Mouse (Mus musculus): ENCODE measurements around the gene Gm609.
"Not testable (repeated sequence)": the region's sequence is repeated elsewhere in the genome, so short reads cannot be mapped to it uniquely, and the experiment has no call there.

The Gm609 gene

DNA sequence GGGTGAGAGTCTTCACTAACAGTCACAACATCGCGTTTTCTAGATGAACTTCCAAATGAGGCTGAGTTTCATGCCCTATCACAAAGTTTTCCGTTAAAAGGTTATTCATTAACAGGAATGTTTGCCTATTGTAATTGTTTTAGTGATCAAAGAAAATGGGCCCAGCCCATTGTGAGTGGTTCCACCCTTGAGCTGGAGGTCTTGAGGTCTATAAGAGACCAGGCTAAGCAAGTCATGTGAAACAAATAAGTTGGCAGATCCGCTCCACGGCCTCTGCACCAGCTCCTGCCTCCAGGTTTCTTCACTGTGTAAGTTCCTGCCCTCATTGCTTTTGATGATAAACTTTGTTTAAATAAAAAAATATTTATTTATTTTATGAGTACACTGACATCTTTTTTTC is at the start of gene Gm609:
Gene Gm609 (minus strand): TSS at position 43 of the 400 bp plus-strand sequence.
- DNase-seq, result peak in 1 of 2 experiments; percentile 7

DNA sequence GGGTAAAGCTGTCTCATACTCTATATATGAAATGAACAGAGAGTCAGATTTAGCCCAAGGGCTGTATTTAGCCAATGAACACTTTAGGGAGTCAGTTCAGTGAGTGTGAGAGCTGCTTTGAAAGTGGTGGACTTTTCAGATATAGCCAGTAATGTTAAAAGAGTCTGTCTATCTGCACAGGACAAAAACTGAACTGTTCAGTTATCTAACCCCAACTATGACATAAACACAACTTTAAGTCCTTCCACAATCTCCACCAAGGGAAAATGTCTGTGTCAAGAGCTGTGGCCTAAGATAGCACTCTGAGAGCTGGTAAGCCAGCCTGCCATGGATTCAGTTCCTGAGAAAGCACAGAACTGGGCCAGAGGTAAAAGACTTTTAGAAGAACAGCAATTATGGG is 49.3 kb upstream of the Gm609 start:
- DNase-seq, result no peak

DNA sequence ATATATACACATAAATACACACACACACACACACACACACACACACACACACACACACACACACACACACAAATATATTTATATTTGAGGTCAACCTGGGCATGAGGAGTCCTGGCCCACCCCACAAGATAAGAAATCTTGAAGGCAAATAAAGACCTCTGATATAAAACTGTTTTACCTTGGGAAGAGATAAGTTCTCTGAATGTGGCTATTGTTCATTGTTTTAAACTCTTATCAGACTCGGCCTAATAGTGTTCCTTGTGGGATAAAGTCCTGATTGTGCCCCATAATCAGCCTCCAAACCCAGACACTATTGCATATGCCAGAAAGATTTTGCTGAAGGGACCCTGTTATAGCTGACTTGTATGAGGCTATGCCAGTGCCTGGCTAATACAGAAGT is 45.6 kb upstream of the Gm609 start:
- not testable (repeated sequence) for DNase-seq

DNA sequence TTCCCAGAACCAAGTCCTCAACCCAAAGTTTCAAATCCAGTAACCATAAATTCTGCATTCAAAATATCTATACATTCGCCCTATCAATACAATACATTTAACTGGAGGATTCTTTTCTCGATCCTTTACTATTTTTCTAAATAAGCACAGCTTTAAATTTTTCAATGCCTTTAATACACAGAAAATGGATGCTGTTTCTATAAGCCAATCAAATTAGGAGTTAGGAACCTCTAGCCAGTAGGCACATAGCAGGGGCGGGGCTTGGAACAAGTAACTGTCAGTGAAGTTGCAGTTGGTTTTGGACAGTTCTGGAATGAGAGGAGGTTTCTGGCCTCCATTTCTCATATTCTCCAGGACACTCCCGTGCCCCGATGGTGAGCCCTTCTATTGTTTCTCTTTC is 42.2 kb upstream of the Gm609 start, which contains the start of gene Slc9c1:
Gene Slc9c1 (plus strand): TSS at position 301 of the 400 bp plus-strand sequence.
- DNase-seq, result no peak

DNA sequence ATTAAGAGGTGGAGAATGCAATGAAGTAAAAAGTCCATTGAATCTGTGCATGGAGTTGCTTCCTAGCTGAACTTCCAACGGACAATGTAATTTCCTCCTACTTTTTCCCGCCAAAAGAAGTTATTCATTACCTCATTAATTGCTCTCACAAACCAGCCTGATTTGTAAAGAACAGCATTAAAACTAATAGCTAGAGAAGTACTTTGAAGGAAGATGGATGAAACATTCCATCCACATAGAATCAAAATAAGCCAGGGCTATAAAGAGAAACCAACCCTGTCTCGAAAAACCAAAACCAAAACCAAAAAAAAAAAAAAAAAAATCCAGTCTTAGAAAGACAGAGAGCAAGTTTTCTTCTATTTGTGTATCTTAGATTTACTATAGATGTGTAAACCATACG is 39.2 kb upstream of the Gm609 start, which contains the start of gene Gm17783:
Gene Gm17783 (minus strand): TSS at position 101 of the 400 bp plus-strand sequence.
- no peak for DNase-seq

DNA sequence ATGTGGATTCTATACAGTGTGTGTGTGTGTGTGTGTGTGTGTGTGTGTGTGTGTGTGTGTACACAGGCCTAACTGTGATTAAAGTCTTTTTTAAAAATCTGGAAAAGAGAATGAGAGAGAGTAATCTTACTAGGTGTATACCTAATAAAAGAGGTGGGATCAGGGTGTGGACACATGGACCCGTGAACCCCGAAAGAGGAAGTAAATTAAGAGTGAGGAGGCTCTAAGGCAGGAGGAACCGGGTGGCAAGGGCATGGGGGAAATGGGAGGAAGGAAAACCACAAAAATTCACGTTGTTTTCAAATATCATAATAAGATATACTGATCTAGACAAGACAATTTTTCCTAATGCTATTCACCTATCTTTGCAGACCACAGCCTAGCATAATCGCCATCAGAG is 32.8 kb upstream of the Gm609 start:
- no peak for DNase-seq

DNA sequence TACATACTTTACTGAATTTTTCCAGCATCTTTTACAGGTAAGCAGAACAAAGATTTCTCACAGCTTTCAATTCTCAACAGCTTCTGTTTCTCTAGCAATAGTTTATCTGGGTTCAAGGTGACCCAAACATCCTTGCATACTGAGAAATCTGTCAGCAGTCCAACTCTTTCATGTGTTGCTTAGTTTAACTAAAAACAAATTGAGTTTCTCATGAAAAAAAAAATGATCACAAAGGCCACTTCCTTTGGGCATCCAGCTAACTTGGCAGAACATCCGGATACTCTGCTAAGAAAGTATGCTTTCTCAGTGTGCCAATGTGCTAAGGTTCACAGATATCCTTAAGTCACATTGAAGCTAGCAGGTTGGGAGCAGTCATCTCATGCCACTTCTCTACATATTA is 2.6 kb upstream of the Gm609 start:
- DNase-seq, result peak; percentile 11 to 39

DNA sequence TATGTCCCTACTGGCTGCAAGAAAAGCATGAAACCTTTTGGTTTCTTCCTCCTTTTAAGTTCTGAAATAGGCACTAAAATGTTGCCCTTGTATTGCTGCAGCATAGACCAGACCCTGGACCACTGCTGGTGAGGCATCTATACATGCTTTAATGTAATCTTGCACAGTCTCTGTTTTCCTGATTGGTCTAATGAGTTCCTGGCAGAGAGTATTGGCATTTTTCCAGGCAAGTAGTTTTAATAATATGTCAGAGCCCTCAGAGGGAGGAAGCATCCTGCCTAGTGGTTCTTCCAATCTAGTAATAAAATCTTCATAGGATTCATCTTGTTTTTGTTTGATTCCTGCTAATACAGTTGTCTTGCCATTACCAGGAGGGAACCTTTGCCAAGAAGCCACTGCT is 15.8 kb downstream of the Gm609 start:
- DNase-seq, result no peak

DNA sequence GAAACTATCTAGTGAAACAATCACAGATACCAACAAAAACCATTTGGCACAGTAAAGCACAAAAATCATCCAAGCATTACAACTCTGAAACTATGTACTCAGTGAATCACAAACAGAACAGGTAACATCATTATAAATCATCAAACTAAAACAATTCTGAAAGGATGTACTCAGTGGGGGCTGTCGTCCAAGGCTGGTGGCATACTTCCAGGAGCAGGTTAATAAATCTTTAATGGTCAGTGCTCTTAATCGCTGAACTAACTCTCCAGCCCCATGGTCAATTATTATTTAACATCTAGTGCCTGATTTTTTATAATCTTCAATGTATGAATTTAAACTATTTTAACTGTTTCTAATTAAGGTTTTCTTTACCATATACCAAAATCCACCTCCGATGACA is 20.9 kb downstream of the Gm609 start:
- DNase-seq, result peak; percentile 27 to 78

DNA sequence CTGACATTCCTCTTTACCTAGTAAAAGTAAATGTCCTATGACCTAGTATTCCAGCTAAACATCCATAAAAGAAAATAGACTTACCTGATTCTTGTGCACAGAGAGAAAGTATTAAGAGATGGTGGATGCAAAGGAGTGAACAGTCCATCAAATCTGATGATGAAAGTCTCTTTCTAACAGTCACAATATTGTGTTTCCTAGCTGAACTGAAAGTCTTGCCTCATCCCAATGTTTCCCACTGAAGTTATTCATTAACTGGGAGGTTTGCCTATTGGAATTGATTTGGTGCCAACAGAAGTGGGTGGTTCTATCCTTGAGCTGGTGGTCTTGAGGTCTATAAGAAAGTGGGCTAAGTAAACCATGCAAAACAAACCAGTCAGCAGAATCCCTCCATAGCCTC is 38.0 kb downstream of the Gm609 start:
- no peak for DNase-seq

DNA sequence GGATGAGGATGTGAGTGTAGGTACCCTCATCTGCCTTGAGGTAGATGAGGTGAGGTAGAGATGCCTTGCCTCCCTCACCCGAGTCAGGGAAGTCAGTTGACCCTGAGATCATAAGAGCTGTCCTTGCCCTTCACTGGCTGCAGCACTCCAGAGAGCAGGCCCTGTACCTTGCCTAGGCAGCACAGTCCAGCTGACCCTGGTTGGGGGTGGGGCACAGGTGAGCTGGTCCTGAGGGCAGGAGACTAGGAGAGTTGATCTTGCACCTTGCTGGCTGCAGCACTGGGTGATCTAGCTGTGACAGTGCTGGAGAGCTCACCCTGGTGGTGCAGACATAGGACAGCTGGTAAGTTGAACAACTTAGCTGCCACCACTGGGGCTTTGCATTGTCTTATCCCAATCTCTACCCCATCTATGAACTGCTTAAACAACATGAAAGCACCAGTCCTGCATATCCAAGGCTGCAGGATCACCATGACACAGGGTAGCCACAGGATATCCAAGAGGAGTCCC is 55.5 kb downstream of the Gm609 start:
- DNase-seq, result no peak

DNA sequence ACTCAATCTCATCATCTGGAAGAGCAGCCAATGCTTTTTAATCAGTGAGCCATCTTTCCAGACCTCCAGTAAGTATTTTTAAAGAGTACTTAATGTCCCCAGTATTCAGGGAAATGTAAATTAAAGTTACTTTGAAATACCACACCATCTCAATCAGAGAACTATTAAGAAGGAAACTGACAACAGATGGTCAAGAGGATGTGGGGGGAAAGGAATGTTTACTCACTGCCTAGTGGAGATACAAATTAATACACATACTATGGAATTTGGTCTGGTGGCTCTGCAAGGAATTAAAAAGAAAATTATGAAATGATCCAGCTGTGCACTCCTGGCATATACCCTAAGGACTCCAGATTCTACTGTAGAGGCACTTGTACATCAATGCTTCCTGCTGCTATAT is 57.2 kb downstream of the Gm609 start:
- DNase-seq, result no peak

DNA sequence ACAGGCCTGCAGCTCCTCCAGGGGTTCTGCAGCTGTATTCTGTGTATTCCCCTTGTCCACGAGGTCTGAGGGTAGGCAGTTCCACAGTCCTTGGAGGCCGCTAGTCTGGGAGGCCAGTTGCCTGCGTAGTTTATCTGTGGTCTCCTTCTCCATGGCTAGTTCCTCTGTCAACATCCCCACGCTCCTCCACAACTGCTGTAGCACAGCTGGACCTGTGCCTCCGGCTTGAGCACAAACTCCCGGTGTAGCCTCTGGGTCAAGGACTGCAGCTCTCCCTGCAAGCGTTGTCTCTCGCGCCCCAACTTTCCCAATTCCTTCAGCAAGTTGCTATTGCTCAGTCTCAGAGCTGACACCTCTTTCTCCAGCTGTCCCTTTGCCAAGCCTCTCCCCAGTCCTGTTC is 65.1 kb downstream of the Gm609 start:
- no peak for DNase-seq

DNA sequence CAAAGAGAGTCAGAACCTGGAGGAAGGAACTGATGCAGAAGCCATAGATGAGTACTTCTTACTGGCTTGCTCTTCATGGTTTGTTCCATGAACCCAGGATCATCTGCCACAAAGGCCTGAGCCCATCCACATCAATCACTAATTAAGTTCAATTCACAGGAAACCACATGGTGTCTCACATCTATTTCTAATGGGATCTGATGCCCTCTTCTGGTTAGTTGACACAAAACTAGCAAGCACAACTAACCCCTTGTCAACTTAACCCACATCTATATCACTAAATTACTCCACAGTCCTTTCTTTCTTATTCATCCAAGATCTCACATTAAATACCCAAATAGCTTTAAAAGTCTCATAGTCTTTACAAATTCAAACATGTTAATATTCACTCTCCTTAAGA is 79.3 kb downstream of the Gm609 start:
- DNase-seq, result no peak

DNA sequence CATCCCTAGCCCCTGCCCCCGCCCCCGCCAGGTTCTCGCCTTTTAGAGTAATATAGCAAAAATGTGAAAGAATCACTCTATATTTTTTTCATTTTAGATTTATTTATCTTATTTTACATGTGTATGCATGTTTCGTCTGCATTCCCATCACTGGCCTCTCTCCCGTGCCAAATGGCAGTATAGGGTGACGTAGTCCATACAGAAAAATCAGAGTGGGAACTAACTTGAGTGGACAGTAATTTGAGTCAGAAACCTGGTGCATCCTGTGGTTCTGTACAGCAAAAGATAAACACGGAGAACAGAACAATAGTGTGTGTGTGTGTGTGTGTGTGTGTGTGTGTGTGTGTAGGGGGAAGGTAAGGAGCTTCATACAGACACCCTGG is 83.7 kb downstream of the Gm609 start:
- not testable (repeated sequence) for DNase-seq

DNA sequence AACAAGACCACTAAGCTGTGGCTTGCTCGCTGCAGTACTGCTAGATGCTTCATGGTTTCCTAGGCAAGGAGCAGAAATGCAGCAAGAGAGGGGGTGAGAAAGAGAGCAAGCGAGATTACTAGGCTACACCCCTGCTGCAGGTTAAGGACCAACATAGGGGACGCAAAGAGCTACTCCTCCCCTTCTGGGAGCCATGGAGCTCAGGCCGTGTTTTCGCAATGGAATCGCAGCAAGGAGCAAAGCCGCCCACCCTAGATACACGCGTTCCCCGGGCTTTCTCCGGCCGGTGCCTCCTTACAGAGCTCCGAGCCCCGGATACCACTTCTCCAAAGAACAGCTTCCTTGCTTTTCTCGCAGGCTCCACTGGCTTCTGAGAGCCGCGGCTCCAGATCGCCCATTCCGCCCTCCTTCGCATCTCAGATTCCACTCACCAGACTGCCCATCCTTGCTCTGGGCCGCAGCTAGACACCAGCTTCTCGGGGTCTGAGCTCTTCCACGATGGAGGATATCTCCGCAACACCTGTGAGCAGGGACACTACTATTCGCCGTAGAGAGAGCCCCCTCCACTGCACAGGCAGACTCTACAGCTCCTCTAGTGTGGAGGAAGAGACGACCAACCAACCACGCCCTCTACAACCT is 84.2 kb downstream of the Gm609 start, which contains the start of gene Cd200:
Gene Cd200 (minus strand): TSS at position 629 of the 639 bp plus-strand sequence.
- peak; percentile 33 to 45 for DNase-seq

DNA sequence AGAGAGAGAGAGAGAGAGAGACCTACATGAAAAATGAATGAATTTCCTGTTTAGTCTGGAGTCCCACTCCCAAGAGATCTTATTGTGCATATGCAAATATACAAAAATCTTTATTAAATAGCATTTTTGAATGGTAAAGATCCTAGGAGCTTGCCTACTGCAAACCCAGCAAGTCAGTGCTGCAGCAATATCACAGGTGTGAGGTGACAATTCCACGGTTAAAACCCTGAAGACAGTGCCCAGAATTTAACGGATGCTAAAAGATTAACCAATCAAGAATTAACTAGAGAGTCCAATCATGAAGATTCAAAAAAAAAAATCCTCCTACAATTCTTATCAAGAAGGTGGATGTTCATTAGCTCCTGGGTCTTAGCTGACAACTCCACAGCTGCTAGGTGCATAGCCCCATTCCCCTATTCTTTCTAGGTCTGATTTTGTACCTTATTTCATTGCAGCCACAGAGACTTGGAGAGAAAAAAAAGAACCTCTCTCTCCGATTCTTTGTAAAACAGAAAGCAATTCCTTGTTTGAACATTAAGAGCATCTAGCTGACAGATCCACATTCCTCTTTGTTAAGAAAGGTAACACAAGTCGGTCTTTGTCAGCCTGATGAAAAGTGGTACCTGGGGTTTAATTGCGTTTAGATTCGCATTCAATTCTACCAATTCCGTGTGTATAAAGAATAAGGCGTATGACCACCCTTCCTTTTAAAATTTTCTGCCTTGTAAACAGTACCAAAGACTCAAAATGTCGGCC is 84.9 kb downstream of the Gm609 start:
- DNase-seq, result no peak

DNA sequence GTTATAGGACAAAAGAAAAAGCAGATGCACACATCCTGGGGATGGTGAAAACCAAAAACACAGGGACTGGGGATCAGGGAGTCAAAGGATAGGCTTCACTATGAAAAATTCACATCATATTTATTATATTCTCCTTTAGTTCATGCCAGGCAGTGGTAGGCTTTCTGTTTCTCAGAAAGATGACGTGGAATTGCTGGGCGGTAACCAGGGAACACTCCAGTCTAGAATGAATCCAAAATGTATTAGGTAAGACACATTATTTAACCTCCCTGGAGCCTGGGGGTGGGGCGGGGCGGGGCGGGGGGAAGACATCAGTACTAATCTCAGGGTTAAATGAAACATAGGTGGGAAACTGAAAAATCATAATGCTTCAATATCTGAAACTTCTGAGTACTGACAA is 85.7 kb downstream of the Gm609 start:
- DNase-seq, result no peak

DNA sequence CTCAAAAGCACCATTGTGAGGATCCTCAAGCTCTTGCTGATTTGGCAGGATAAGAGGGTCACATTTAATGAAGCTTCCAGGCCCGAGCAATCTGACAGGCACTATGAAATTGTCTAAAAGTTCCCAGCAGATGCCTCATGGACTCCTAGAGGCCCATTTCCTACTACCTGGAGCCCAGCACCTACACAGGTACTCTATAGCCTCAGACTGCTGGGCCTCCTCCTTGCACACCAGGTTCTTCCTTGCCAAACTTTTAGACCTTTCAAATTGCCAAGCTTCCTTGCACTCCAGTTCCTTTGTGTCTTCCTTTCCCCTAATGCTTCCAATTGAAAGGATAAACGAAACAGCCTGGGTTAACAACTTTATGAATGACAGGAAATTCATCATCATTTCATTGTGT is 89.8 kb downstream of the Gm609 start:
- no peak for DNase-seq

DNA sequence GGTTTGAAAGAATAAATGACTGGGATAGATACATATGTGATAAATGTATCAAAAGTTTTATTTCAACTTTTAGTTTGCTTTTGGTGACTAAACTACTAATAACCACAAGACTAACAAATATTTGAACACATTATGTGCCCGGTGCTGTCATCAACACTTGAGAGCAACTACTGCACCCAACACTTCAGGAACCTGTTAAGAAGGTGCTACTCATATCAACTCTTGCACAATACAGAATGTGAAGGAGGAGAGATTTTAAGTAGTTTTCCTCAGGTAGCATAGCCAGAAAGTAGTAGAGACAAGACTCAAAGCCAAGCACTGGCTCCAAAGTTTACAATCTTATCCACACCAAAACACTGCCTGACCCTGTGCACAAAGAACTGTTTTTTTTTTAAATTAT is 90.7 kb downstream of the Gm609 start:
- DNase-seq, result no peak

DNA sequence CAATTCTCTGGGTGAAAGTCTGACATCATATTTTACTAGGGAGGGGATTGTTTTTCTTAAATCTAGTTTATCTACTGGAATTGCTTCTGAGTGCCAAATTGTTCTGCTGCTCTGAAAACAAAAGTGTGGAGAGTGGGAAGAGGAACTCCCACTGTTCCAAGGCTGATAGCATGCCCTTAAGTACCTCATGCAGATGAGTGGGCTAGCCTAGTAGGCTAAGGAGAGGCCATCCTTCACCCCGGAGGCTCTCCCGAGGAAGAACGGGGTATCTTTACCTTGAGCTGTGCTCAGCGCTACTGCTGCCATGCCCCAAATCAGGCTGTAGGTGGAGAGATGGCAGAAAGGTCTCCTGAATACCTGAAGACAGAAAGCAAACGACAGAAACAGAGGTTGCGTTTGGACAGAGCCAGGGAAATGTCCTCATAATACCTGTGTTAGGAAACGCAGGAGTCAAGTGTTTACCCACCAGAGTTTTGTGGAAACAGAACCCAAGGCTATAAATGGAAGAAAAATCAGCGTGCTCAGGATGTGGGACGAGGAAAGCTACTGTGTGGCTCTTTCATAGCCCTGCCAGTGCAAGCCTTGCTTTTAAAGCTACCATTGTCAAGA is 92.7 kb downstream of the Gm609 start:
- DNase-seq, result no peak

DNA sequence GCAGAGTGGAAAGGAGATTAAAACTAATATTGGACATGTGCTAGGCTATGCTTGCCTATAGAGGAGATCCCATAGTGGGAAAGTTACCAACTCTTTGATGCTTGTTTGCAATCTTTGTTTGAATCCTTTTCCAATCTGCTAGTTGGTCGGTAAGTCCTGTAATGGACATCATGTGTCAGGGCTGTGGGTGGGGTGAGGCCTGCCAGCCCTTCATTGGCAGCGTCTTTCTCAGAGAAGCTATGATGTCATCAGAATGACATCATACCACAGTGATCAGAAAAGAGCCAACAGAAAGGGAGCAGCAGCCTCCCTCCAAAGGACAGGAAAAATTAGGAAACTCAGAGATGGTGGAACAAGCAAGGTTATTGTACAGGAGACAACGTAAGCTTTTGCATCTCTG is 93.4 kb downstream of the Gm609 start:
- DNase-seq, result no peak

DNA sequence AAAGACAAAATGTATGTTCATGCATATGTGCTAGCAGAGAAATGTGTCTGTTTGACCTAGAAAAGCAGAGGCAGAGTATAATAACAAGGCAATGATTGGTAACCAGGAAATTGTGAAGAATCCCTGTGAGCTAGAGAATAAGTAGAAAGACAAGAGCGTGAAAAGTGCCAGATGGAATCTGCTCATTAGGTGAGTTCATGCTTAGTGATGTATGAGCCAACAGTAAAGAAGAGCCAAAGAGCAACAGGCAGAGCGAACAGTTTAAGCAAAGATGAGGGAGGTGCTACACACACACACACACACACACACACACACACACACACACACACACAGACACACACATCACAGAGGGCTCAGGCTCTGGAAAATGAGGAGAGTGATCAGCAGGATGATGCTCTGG is 95.3 kb downstream of the Gm609 start:
- no peak for DNase-seq

DNA sequence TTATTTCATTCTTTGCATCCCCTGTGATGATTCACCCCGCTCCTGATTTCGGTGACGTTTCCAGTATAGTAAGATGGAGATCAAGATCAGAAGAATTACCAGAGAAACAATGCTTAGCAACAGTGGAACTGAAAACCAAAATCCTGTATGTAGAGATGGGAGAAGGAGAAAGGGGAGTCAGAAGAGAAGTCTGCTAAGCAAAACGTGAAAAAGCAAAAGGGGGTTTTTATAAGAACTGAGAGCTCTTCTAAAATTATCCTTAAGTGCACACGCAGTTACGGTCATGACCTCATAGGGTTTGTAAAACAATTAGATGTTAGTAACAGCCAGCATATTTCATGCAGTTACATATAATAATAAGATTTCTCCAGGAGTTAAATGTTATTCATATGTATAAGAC is 100.5 kb downstream of the Gm609 start:
- DNase-seq, result no peak

Measured in kidney, adult 8-10 months (tissue).